Mouse (Mus musculus) lung, adult 18-20 months (tissue): ENCODE data around the gene Cacna1s.

Experiments used
- DNase-seq, 2 experiments: peaks; one replicate each; pipeline ENCODE4 v3.0.0; 2022; ENCODE audit warnings: mixed read lengths in 2 of 2

Cacna1s gene

DNA sequence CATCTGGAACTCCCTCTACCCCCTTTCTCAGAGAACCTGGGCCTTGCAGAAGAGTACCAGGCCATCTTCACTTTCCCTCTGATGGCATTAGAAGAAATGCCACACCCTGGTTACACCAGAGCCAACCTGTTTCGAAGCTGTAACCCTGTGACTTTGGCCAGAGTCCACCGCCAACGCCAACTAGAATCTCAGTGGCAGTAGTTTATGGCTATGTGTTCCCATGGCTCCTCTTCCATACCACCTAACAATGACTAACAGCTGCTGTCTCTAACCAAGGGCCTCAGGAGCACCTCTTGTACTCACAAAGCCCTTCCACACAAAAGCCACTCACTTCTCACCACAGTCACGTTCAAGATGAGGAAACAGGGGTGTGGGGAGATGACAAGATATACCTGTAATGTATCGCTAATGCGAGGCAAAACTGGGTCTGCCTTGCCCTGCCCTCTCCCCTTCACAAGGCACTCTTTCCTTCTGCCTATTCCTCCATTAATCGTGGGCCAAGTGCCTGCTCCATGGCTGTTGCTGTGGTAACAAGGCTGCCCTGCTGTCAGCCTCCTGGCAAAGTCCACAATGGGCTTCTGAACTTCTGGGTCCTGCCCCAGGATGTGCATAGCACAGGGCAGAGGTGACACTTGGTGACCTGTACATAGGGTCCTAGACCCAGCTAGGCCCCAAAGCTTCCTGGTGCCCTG lies 67.2 kb downstream of the Cacna1s start:
- no peak for DNase-seq

GRCm38 (mm10) chr1:136120263-136120603 lies 67.7 kb downstream of the Cacna1s start:
- no peak for DNase-seq

- DNase-seq: no peak
Measured at GRCm38 (mm10) chr1:136120785-136121184, 68.2 kb downstream of the Cacna1s start.

DNA sequence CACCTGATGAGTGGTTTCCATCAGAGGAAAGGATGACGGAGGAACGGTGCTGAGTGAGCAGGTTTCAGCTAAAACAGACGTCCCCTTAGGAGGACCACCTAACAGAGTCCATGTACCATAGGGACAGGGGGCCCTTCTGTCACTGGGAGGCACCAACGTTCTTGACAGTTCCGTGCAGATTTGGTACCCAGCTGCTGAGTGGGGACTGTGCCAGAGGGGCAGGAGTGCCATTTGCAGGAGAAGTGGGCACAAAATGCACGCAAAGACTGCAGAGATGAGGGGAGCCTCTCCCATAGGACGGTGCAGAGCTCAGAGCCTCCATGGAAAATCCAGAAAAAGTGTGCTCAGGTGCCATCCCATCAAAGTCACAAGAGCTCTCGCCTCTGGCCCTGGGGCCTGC lies 69.5 kb downstream of the Cacna1s start:
- DNase-seq: no peak

DNA sequence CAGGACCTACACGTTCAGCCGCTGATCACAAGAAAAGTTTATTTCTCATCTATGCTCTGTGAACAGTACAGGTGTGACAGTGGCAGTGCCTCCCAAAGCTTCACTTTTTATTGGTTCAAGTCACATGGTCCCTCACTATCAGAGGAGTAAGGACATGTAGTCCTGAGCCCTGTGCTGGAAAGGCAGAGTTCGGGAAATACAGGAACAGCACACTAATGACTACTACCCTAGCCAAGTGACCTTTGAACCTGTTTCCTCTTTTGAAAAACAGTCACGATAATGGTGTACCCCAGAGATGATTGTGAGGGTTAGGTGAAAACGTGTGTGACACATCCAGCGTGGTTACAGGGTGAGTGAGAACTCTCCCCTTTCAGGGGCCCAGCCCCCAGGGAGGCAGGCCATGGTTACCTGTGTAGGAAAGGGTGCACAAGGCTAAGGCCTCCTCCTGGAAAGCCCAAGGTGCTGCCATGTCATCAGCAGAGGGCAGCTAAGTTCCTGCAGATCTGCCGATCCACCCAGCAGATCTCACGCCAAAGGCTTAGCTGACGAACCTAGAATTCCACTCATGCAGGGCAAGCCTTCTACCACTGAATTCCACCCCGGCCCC lies 73.7 kb downstream of the Cacna1s start:
- no peak for DNase-seq

DNA sequence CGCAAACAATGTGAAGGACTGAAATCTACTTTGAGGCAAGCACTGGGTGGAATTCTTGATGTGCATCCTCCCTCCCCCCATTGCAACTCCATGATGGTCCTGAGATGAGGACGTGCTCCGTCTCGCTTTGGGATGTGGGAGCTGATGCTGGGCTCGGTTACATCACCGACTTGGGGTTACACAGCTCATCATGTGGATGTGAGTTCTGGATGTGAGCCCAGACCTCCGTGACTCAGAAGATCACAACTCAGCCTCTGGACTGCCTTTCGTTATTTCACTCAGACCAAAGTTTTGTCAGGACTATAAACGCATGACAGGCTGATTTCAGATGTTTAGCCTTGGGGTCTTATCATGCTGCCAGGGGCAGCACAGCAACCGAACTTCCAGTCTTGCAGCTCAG lies 74.3 kb downstream of the Cacna1s start:
- peak; percentile 60 to 63 for DNase-seq

DNA sequence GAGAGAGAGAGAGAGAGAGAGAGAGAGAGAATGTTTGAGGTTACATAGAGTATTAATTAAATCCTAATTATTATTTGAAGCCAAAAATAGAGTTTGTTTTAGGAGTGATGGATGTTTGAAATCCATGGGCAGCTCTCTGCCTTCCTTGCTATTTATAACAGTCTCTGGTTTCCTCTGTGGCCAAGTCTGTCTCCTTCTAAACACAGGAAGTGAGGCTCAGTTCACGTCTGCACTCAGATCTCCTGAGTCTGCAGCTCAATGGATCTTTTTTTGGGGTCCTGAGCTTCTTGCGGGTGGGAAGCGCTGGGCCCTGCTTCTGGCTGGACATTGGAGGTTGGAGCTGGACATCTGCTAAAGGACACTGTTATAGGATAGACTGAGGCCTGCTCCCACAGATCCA lies 75.3 kb downstream of the Cacna1s start:
- no peak for DNase-seq

DNA sequence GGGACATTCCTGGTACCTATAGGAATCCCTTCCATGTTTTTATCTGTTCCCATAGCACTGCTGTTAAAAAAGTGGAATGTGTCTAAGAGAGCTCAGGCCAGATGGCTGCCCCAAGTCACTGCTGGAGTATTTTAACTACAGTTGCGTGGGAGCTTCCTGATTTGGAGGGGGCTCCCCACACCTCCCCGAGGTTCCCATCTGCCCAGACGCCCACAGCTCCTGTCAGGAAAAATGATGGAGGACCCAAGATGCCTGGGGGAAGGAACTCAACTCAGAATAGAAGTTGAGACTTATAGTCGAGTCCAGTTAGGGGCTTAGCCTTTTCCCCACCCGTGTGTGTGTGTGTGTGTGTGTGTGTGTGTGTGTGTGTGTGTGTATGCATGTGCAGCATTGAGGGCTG lies 75.9 kb downstream of the Cacna1s start:
- no peak for DNase-seq

DNA sequence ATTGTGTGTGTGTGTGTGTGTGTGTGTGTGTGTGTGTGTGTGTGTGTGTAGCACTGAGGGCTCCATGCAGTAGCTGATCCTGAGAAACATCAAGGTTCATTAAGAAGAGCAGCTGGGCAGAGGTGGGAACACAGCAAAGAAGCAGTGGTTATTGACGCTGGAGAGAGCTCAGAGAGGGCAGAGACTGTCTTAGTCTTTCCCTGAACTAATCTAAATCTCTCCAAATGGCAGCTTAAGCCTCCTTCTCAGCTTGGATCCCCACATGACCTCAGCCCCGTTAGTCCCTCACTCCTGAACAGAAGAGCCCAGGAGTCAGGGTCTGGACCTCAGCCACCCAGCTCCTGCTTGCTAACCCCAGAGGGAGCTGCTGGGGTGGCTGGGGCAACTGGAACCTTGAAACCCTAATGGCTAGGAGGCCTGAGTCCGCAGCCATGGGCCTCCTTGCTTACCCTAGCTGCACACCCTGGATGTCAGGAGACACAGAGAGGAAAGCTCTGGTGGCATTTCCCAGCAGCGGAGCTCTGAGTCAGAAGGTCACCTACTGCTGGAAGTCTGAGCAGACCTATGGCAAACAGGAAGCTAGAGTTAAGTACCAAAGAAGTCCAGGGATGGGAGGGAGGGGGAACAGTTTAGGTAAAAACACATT lies 76.5 kb downstream of the Cacna1s start:
- DNase-seq: no peak

GRCm38 (mm10) chr1:136130107-136130506 lies 77.6 kb downstream of the Cacna1s start:
- no peak for DNase-seq

- peak; percentile 90 to 93 for DNase-seq
Measured at GRCm38 (mm10) chr1:136130951-136131558, 78.5 kb downstream of the Cacna1s start, which contains the start of gene Kif21b. Gene Kif21b, plus strand, starts transcription at chr1:136131389.

- peak in 1 of 2 experiments; percentile 20 for DNase-seq
Measured at GRCm38 (mm10) chr1:136131603-136132291, 79.2 kb downstream of the Cacna1s start.

GRCm38 (mm10) chr1:136132386-136133201 lies 80.0 kb downstream of the Cacna1s start:
- DNase-seq: no peak

DNA sequence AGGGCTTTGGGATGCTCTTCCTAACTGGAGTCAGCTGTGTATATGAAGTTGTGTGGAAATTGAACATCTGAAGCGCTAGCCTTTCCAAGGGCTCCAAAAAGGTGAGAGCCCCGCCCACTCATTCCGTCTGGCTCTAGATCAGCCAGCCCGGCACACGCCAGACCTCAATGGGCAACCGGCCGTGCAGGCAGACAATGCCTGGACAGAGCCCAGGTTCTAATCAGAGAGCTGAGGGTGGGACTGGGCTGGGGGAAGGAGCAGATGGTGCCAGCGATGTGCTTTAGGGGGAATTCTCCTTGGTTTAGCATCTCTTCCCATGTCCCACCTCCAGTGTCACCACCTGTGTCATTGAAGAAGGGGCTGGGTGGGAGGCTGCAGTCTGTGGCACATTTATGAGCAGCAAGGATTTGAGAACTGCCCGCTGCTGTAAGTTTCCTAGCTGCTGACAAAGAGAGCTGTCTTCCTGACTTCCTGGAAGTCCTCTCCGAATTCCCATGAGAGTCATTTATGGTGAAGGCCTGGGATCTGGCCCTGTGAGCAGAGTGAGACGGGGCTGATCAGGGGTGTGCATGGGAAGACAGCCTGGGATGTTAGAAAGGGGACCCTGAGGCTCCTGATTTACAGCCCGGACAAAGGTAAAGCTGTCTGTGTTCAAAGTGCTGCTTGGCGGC lies 81.2 kb downstream of the Cacna1s start:
- peak; percentile 40 to 62 for DNase-seq

DNA sequence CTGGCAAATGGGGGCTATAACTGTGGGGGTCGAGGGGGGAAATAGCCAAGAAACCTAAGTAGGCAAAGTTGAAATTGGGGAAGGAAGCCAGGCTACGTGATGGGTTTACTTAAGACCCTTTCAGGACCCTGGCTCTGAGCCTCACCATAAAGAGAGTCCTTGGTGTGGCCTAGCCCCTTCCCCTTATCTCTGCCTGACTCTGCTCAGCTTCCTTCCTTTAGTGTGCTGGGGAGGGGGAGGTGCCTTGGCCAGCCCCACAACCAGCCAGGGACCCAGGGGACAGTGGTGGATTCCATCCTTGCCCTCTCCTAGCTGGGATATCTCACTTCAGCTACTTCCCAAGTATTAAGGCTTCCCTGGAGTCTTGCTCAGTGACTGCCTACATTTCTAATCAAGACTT lies 82.0 kb downstream of the Cacna1s start:
- DNase-seq: no peak

DNA sequence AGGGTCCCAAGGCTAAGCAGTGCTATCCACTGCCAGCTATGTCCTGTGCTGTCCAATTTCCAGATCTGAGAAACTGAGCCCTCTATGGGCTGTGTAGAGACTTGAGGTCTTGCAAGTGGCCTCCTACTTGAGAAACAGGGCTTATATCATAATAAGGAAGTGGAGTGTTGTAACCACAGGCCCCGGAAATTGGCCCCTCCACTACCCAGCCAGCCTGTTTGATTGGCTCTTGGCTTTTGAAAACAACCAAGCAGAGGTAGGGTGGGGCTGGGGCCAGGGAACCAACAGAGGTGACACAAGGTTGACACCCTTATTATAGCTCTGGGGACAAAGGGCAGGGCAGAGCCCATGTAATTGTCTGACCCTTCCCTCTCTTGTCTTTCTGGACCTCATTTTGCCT lies 82.5 kb downstream of the Cacna1s start:
- peak; percentile 87 to 89 for DNase-seq

GRCm38 (mm10) chr1:136135777-136136444 lies 83.4 kb downstream of the Cacna1s start:
- DNase-seq: no peak

- peak in 1 of 2 experiments; percentile 24 for DNase-seq
Measured at GRCm38 (mm10) chr1:136136547-136136946, 84.0 kb downstream of the Cacna1s start.

- DNase-seq: no peak
Measured at GRCm38 (mm10) chr1:136137071-136137531, 84.6 kb downstream of the Cacna1s start.

DNA sequence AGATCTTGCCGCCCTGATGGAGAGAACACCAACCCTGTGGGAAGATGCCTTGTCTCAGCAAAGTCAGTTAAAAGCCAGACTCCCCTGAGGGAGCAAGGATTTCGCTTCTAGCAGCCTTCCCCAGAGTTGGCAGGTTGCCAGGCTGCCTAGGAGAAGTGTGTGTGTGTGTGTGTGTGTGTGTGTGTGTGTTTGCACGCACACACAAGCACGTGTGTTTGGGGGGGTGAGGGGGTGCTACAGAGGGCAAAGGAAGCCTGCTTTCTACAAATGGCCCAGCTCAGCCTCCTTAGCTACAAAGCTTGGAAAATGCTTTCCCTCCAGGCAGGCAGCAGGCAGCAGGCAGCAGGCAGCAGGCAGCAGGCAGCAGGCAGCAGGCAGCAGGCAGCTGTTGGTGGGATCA lies 85.0 kb downstream of the Cacna1s start:
- DNase-seq: peak; percentile 45 to 59
